Comparison of ENCODE assay signal across 20 mouse cellular contexts in genomic region chr11:61346133-61346532, GRCm38 (mm10). TPM values are rescaled to one million over a fixed set of nuclear protein-coding genes. Genes with fewer than 3 reads are reported as not detected.
DNase-seq lines count a peak whose midpoint lies in the region; ATAC-seq and TF ChIP-seq lines count a peak whose summit lies in the region.
"Had no signal": no experiment of that assay in that cellular context is flagged by ENCODE, and none has a peak within 500 bp of the region (broad histone marks: within the 10 kb centered on the region; RNA-seq: fewer than 3 reads in every experiment).

No protein-coding gene starts in this region.

- H3K9me3 ChIP-seq in neural tube, embryonic 15.5 days (replicated peaks): no peaks in the 10 kb centered on the region
- H3K9me3 ChIP-seq: heart, embryonic 10.5 days; hindbrain, embryonic 10.5 days; midbrain, embryonic 15.5 days; neural tube, embryonic 12.5 days had no signal

- H3K4me2 ChIP-seq in neural tube, embryonic 15.5 days: no peak overlapping the region
- H3K4me2 ChIP-seq: midbrain, embryonic 15.5 days; neural tube, embryonic 12.5 days had no signal

- no peak overlapping the region for H3K9ac ChIP-seq in neural tube, embryonic 15.5 days (replicated peaks)
- H3K9ac ChIP-seq: midbrain, embryonic 15.5 days; neural tube, embryonic 12.5 days had no signal

- ATAC-seq in neural tube, embryonic 15.5 days (ENCODE audit: low FRiP score): no peak
- ATAC-seq: midbrain, embryonic 15.5 days had no signal

- 63% methylated on average over 8 of the region's 8 CpGs for WGBS in neural tube, embryonic 15.5 days

- DNase-seq in embryo, embryonic 10.5 days (ENCODE audit: low spot score): peak; percentile 27
- DNase-seq in embryo, embryonic 11 days: no peak
- no peak for DNase-seq in layer of hippocampus, adult 2 months (ENCODE audit: low spot score in 2 of 2)
- no peak for DNase-seq in layer of hippocampus, postnatal 14 days (ENCODE audit: low spot score in 2 of 2)
- DNase-seq in 3T3-L1 (ENCODE audit: low read depth, low spot score) (peak; percentile 3), R1 (ENCODE audit: low read depth, low spot score) (peak; percentile 25)
- no peak for DNase-seq in adrenal gland, postnatal 36 days
- DNase-seq: B cell, adult 2 months; cerebellum, adult 9-10 months; gastrocnemius, adult 2 months; kidney, adult 18-20 months; spleen, adult 18-20 months; thymus, postnatal 4 days had no signal

- peak; percentile 63 for TF ChIP-seq CTCF in layer of hippocampus, adult 2 months (conservative IDR thresholded peaks at IDR 0.05)

- peaks cover 13% of the 10 kb centered on the region for H3K4me1 ChIP-seq in neural tube, embryonic 15.5 days

- H3K4me3 ChIP-seq in layer of hippocampus, adult 2 months: no peak overlapping the region
- no peak overlapping the region for H3K4me3 ChIP-seq in neural tube, embryonic 15.5 days (replicated peaks)
- H3K4me3 ChIP-seq: gastrocnemius, adult 2 months; heart, embryonic 10.5 days; hindbrain, embryonic 10.5 days; midbrain, embryonic 15.5 days; neural tube, embryonic 12.5 days had no signal

- H3K36me3 ChIP-seq in neural tube, embryonic 15.5 days: no peaks in the 10 kb centered on the region
- H3K36me3 ChIP-seq: hindbrain, embryonic 10.5 days; midbrain, embryonic 15.5 days; neural tube, embryonic 12.5 days had no signal

- H3K27ac ChIP-seq in layer of hippocampus, adult 2 months: no peak overlapping the region
- H3K27ac ChIP-seq in neural tube, embryonic 15.5 days (replicated peaks): no peak overlapping the region
- H3K27ac ChIP-seq: gastrocnemius, adult 2 months; heart, embryonic 10.5 days; hindbrain, embryonic 10.5 days; midbrain, embryonic 15.5 days; neural tube, embryonic 12.5 days had no signal

- H3K27me3 ChIP-seq in neural tube, embryonic 15.5 days (replicated peaks): peaks cover 29% of the 10 kb centered on the region

RNA-seq across cellular contexts. Expression of gene Slc47a2, which starts 3.5 kb away (rescaled TPM):
- total RNA-seq in layer of hippocampus, adult 2 months (2021): not detected
- total RNA-seq in layer of hippocampus, postnatal 14 days (2021): under 1 TPM in 1 of 2 experiments, not detected in 1; 0.17 TPM
- 0.11 TPM in 1 of 2 replicates, not detected in the other for polyA plus RNA-seq in neural tube, embryonic 15.5 days (2015; fragmentation: Nextera tagmentation; extraction: Ambion mirVana)
- total RNA-seq in adrenal gland, postnatal 36 days (2021): not detected
- total RNA-seq: gastrocnemius, adult 2 months had no signal
- polyA plus RNA-seq: forebrain, embryonic 11.5 days; heart, embryonic 10.5 days; hindbrain, embryonic 10.5 days; midbrain, embryonic 15.5 days; neural tube, embryonic 12.5 days; stomach, embryonic 16.5 days had no signal

RNA-seq across cellular contexts. Expression of gene Slc47a1, which starts 32.0 kb away (rescaled TPM):
- 1 to 10 TPM; 1.7 to 2.3 TPM for total RNA-seq in layer of hippocampus, adult 2 months (2021)
- under 1 TPM; 0.83 to 0.93 TPM for total RNA-seq in layer of hippocampus, postnatal 14 days (2021)
- 0.35 and 0.47 TPM in 2 replicates for polyA plus RNA-seq in neural tube, embryonic 15.5 days (2015; fragmentation: Nextera tagmentation; extraction: Ambion mirVana)
- 1 to 10 TPM in 1 of 2 experiments, under 1 TPM in 1; 0.56 to 1.8 TPM for total RNA-seq in adrenal gland, postnatal 36 days (2021)

Comparison
In these comparisons a context has a peak if more than half of its experiments do, and no peak if none do; other contexts are left out.
1. DNase-seq: peak in embryo, embryonic 10.5 days (single experiment), 3T3-L1 (single experiment) and R1 (single experiment); none in embryo, embryonic 11 days (single experiment), layer of hippocampus, adult 2 months (0 of 2), layer of hippocampus, postnatal 14 days (0 of 2) and adrenal gland, postnatal 36 days (0 of 2).